Mouse (Mus musculus) cortical plate, adult 2 months (tissue): ENCODE data around the gene Trmt10b.

Source experiments
- CTCF ChIP-seq: fragments of 200-500 bp; IDR thresholded peaks from 2 replicates; pipeline ENCODE4 v1.5.1; 2011; ENCODE audit warnings: mild to moderate bottlenecking, control low read depth, low read length; ENCODE audit not compliant: insufficient read depth; ENCODE audit errors: extremely low read depth
- POLR2A ChIP-seq: fragments of 200-500 bp; IDR thresholded peaks from 2 replicates; pipeline ENCODE4 v1.6.1; 2011; ENCODE audit warnings: mild to moderate bottlenecking, low read length, control low read depth; ENCODE audit not compliant: insufficient read depth; ENCODE audit errors: extremely low read depth

DNA sequence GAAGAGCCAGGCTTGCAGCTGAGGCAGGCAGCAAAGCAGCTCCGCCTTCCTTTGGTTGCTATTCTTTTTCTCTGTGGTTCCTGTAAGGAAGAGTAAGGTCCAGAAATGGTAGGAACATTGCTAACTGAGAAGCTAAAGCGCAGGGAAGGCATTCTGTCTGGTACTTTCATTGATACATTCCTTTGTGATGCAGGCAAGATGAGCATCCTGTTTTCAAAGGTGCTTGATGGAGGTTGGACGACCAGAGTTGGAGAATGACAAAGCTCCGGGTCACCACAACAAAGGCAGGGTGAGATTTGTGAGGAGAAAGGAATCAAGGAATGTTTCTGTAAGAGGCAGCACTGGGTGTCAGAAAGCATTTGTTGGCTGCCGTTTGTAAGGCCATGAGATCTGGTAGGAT lies 9.0 kb upstream of the Trmt10b start:
- TF ChIP-seq CTCF (no peak), POLR2A (no peak)
